Mouse (Mus musculus) cerebellum, postnatal 36 days (tissue): ENCODE results near the gene Gpr157.

Experiments
- DNase-seq, 2 experiments: peaks; one replicate each; pipeline ENCODE4 v3.0.0; 2021 to 2022; ENCODE audit warnings: mixed read lengths in 2 of 2

Gene Gpr157

GRCm38 (mm10) chr4:150155301-150155700, 68.1 kb downstream of the Gpr157 start:
- no peak for DNase-seq
